Mouse (Mus musculus) heart, adult 2 months (tissue): ENCODE data around the gene Clec2g.

Experiments
- CTCF ChIP-seq: fragments of 200-600 bp; IDR thresholded peaks from 2 replicates; pipeline ENCODE4 v1.8.1; 2022; ENCODE audit warnings: antibody characterized with exemption, mild to moderate bottlenecking, moderate library complexity
- POLR2A ChIP-seq: fragments of 200-500 bp; IDR thresholded peaks from 2 replicates; pipeline ENCODE4 v1.6.1; 2011; ENCODE audit warnings: mild to moderate bottlenecking, low read depth, low read length, control low read depth; ENCODE audit not compliant: insufficient read depth

DNA sequence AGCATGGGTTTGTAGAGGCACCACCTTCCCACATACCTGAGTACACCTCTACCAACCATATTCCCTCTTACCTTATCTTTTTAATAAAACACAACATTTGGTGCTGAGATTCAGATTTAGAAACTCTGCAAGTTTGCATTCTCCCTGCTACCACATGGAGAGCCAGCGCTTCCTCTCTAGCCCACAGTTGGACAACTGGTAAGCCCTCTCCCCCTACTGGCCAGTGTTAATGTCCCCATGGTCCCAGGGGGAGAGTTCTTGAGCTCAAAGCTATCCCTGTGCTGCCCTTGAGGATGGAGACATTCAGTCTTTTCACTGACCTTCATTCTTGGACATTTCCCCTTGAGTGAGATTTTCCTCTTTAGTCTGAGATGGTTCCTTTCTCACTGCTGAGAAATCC is 26.9 kb downstream of the Clec2g start:
- no peak for TF ChIP-seq CTCF
- no peak for TF ChIP-seq POLR2A
